Mouse (Mus musculus) adrenal gland, adult 2 months (tissue): ENCODE measurements at regions not wholly inside any gene's neighbourhood (a gene's known extent, or its start where the extent isn't known, plus 50 kb on each side); places are given as distances from the start of the nearest gene placed in this dataset.
A peak's percentile ranks its signal among the peaks of the same experiment; 100 is the strongest.

ENCODE experiments used
- DNase-seq: peaks from one replicate; pipeline ENCODE4 v3.0.0; 2021

DNA sequence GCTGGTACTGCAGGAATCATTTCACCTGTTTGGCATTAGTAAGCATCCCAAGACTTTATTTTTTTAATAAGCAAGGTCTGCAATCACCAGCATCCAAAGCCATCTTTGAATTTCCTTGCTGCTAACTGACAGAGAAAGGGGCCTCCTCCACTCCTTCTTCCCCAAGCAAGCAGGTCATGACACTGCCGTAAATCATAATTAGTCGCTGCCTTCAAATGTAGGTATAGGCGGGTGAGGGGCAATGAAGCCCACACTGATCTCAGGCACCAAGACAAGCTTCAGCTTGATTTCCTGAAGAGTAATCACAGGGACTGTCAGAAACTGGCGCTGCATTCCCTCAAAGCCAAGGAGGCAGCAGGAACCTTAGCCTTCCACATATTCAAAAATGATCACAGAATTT, 73.3 kb upstream of the Ptprt start:
- no peak for DNase-seq

DNA sequence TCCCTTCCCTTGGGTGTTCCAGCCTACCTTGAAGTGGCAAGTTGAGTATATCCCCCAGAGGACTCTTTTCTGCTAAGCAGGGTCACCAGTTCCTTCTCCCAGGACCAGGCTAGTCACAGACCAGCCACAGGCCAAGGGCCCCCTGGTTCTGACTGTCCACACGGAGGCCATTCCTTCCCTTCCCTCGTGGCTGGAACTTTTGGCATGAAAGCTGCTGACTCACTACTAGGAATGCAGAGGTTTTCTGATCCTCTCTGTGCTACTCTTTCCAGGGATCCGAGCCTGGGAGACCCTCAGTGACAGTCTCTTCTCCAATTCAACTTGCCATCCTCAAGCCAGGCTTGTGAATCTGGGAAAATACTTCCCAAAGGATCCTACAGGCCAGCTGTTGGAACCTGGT, 59.1 kb upstream of the Ptprt start:
- peak; percentile 5 for DNase-seq

DNA sequence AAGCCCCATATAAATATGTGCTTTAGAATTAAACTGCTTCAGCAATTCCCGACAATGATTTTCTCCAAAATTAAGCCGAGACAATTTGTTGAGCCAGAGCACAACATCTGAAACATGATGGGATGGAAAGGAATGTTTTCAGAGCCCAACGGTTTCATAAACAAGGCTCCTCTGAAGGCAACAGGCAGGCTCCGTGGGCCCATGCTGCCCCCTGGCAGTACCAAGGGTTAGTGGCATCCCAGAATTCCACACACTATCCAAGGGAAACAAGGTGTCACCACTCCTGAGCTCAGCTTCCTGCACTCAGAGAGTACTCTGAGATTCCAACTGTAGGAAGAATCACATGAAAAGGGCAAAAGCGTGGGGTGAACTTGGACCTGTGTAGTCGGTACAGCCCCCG, 57.5 kb upstream of the Ptprt start:
- no peak for DNase-seq

DNA sequence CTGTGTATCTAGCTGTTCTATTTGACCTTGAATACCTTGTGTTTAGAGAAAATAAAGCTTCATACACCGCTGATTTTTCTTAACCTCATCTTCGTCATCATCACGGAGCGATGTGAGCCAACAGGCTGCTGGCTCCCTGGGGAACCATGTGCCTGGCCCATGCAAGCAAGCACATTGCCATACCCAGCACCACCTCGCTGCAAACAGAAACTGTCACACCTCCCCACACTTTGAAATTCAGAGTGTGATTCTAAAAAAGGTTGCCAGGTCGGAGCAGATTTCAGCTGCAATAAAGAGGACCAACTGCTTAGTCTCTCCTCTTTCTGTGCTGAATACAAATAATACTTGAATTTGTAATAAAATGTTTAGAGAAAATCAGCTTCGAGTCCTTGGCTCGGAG, 54.0 kb upstream of the Ptprt start:
- no peak for DNase-seq

DNA sequence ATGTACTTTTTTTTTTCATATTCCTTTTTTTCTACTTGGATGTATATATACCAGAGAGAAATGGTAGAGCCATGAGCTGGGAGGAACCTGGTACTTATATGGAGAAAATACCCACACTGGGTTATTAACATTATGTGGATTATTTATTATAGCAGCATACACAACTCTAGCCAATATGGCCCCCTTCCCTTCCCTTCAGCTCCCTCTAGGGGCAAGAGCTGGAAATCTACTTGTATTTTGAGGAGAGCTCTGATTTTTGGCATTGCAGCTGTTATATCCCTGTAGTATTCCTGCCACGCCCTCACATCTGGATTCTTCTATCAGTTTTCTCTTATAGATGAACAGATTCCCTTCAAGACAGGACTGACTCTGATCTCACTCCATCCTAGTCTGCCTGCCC, 52.0 kb upstream of the Ptprt start:
- peak; percentile 9 for DNase-seq

DNA sequence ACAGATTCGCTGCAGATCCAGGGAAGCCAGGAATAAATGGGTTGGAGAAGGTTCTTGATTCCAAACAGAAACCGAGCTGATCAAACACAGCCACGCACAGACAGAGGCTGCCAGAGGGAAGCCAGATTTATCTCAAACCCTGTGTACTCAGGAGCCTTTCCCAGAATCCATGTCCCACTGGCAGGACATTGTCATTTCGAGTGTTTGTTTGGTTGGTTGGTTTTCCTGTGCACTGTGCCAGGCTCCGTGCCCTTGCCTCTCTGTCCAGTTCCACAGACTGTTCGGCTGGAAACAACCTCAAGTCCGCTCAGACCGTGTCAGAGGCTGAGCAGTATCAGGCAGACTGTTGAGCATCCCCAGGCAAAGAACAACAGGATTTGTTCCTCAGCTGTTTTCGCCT, 51.4 kb upstream of the Ptprt start:
- no peak for DNase-seq
